Mouse (Mus musculus) liver, adult 2 months (tissue): Measurements from ENCODE around the gene St8sia2.

ENCODE experiments used
- CTCF ChIP-seq: fragments of 200-500 bp; IDR thresholded peaks from 2 replicates; pipeline ENCODE4 v1.5.1; 2011; ENCODE audit warnings: low read depth, low read length, control low read depth
- POLR2A ChIP-seq: fragments of 200-500 bp; IDR thresholded peaks from 2 replicates; pipeline ENCODE4 v1.6.1; 2011; ENCODE audit warnings: low read length, control low read depth; ENCODE audit not compliant: insufficient read depth; ENCODE audit errors: extremely low read depth

GRCm38 (mm10) chr7:73962431-73962830, 51.1 kb downstream of the St8sia2 start:
- TF ChIP-seq CTCF, result no peak
- no peak for TF ChIP-seq POLR2A
